Mouse (Mus musculus) olfactory bulb, adult 2 months (tissue): ENCODE results near the gene Rbbp6.

Experiments used
- CTCF ChIP-seq: fragments of 200-500 bp; IDR thresholded peaks from 2 replicates; pipeline ENCODE4 v1.5.1; 2012; ENCODE audit warnings: low read depth, mild to moderate bottlenecking, low read length, moderate library complexity; ENCODE audit not compliant: insufficient read depth
- POLR2A ChIP-seq: fragments of 200-500 bp; IDR thresholded peaks from 2 replicates; pipeline ENCODE4 v1.6.1; 2012; ENCODE audit warnings: mild to moderate bottlenecking, low read depth, low read length, moderate library complexity; ENCODE audit not compliant: insufficient read depth

DNA sequence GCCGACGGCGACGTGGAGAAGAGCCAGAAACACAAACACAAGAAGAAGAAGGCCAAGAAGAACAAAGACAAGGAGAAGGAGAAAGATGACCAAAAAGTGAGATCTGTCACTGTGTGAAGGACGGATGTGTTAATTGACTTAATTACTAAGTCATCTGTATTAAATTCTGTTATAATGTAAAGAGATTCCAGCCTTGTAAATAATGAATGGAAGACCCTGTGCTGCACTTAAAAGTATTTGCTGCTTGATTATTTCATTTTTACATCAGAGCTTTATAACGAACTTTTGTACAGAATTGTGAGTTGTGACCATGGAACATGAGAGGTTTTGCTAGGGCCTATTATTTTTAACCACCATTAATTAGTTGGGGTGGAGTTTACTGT, 36.5 kb downstream of the Rbbp6 start:
- TF ChIP-seq POLR2A (no peak), CTCF (no peak)
